Mouse (Mus musculus) liver, embryonic 16.5 days (tissue): ENCODE data around the gene Ssh2. TPM values are rescaled to one million over a fixed set of nuclear protein-coding genes. Genes with fewer than 3 reads are reported as not detected.

Experiments used
- ATAC-seq: fragments of 200-750 bp; cut with Nextera tagmentation; 2 replicates; pipeline ENCODE4 v1.8.0; 2017; ENCODE audit warnings: low read depth, mild to moderate bottlenecking, moderate number of reproducible peaks, moderate library complexity
- H3K27ac ChIP-seq: fragments of 300-500 bp; sonication (generic); 2 replicates; pipeline ENCODE4 v1.5.1; 2014; ENCODE audit warnings: mild to moderate bottlenecking, low read length
- H3K27me3 ChIP-seq: fragments of 300-500 bp; sonication (generic); 2 replicates; pipeline ENCODE4 v1.6.1; 2014; ENCODE audit warnings: low read depth, low read length, mixed read lengths; ENCODE audit not compliant: control insufficient read depth, insufficient read depth
- H3K36me3 ChIP-seq: fragments of 300-500 bp; sonication (generic); 2 replicates; pipeline ENCODE4 v1.6.1; 2014; ENCODE audit warnings: mild to moderate bottlenecking; ENCODE audit not compliant: control insufficient read depth, insufficient read depth
- H3K4me1 ChIP-seq: fragments of 300-500 bp; sonication (generic); 2 replicates; pipeline ENCODE4 v1.6.1; 2014; ENCODE audit warnings: low read depth, low read length, mixed read lengths; ENCODE audit not compliant: control insufficient read depth
- H3K4me2 ChIP-seq: fragments of 300-500 bp; sonication (generic); 2 replicates; pipeline ENCODE4 v1.6.1; 2014; ENCODE audit warnings: low read depth, low read length, mixed read lengths
- H3K4me3 ChIP-seq: fragments of 300-500 bp; sonication (generic); 2 replicates; pipeline ENCODE4 v1.5.1; 2014; ENCODE audit warnings: low read depth, mild to moderate bottlenecking, low read length
- H3K9ac ChIP-seq: fragments of 300-500 bp; sonication (generic); 2 replicates; pipeline ENCODE4 v1.6.1; 2014; ENCODE audit warnings: low read depth, low read length
- H3K9me3 ChIP-seq: fragments of 300-500 bp; sonication (generic); replicated peaks from 2 replicates; pipeline ENCODE4 v1.6.1; 2016; ENCODE audit warnings: low read length; ENCODE audit not compliant: control insufficient read depth
- WGBS: fragments of 180-500 bp; shearing (Covaris S2); extraction: QIAGEN DNeasy Blood & Tissue Kit; methylation state at CpG from one replicate; pipeline ENCODE4 v1.1.7; 2014; ENCODE audit not compliant: insufficient replicate concordance; 5-methylcytosine and 5-hydroxymethylcytosine counted together
- polyA plus RNA-seq: library from polyadenylated mRNA; unstranded; fragments of >200 nt; fragmentation: Nextera tagmentation; extraction: Ambion mirVana; gene quantifications from 2 replicates; pipeline ENCODE4 v1.2.1, GENCODE M21; 2015

Ssh2 gene
- polyA plus RNA-seq, 1 experiment from 2014 or later: 4.7 TPM

DNA sequence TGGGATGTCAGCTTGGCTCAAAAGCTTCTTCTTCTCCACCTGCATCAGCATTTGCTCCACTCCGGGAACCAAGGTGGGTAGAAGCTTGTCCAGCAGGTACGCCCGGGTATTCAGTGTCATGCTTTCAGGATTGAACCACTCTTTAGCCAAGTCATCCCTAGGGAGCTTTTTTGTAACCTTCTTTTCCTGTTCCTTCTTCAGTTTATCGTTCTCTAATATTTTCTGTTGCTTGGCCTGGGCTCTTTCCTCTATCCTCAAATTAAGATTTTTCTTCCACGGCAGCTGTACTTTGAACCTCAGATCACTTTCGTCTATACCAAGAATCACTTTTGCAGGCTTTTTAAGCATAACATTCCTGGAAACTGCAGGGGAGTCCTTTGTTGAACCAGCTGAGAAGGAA is 27.2 kb upstream of the Ssh2 start, which contains the start of gene Efcab5:
Efcab5 (minus strand) TSS at position 101 of the 400 bp plus-strand sequence.
- WGBS: 71% methylated on average over 6 of the region's 6 CpGs
- Histone ChIP-seq H3K4me2 (no peak within 1 kb of the TSS), H3K4me1 (no peaks in the 10 kb centered on the region), H3K27me3 (no peaks in the 10 kb centered on the region), H3K9ac (no peak within 1 kb of the TSS), H3K9me3 (no peaks in the 10 kb centered on the region), H3K27ac (no peak within 1 kb of the TSS), H3K4me3 (no peak within 1 kb of the TSS), H3K36me3 (no peaks in the 10 kb centered on the region)
- no peak for ATAC-seq

DNA sequence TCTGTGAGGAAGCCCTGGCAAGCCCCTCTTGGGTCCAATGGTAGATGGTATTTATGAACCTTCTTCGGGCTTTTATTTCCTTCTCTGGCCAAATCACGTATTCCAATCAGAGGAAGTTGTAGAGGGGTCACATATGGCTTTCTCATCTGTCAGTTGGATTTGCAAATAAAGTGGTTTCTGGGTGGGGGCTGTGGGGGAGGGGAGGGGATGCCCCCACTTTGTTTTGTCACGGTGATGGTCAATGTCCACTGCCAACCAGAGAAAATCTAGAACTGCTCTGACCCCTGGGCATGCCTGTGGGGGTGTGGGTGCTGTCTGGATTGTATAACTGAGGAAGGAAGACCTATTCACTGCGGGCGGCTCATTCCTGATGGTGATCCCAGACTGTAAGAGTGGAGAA is 22.7 kb upstream of the Ssh2 start:
- peaks cover 3% of the 10 kb centered on the region for H3K4me1 ChIP-seq
- no peak for ATAC-seq
- H3K4me3 ChIP-seq: no peak overlapping the region
- no peak overlapping the region for H3K4me2 ChIP-seq
- H3K9me3 ChIP-seq: no peaks in the 10 kb centered on the region
- H3K27ac ChIP-seq: no peak overlapping the region
- no peaks in the 10 kb centered on the region for H3K36me3 ChIP-seq
- no peaks in the 10 kb centered on the region for H3K27me3 ChIP-seq
- H3K9ac ChIP-seq: no peak overlapping the region
- 62% methylated on average over 5 of the region's 5 CpGs for WGBS

DNA sequence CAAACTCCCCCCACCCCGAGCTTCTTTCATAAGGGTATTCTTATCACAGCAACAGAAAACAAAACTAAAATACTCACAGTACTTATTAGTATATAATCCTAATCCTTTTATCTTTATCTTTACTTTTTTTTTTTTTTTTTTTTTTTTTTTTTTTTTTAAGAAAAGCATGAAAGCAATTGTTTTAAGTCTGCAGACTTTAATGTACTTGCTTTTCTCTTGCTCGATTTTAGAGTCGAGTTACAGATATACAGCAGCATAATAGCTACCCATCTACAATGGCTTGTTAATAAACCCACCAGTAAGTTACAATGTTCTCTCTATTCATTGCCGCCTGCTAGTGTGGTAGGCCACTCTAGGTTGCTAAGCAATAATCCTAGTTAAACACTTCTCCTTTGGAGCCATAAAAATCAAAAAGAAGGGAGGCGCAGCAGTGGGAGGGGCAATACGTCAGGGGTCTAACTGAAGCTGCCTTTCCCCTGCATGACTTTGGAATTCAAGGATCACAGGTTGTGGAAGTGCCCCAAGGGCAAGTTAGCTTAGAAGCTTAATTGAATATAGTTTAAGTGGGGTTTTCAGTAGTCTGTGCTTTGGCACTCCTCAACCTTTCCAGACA is 22.0 kb upstream of the Ssh2 start:
- H3K27ac ChIP-seq: no peak overlapping the region
- WGBS: 67% methylated on average over 6 of the region's 6 CpGs
- H3K4me1 ChIP-seq: peaks cover 3% of the 10 kb centered on the region
- no peaks in the 10 kb centered on the region for H3K9me3 ChIP-seq
- no peak overlapping the region for H3K9ac ChIP-seq
- H3K27me3 ChIP-seq: no peaks in the 10 kb centered on the region
- ATAC-seq: no peak
- no peak overlapping the region for H3K4me3 ChIP-seq
- no peak overlapping the region for H3K4me2 ChIP-seq
- H3K36me3 ChIP-seq: no peaks in the 10 kb centered on the region

DNA sequence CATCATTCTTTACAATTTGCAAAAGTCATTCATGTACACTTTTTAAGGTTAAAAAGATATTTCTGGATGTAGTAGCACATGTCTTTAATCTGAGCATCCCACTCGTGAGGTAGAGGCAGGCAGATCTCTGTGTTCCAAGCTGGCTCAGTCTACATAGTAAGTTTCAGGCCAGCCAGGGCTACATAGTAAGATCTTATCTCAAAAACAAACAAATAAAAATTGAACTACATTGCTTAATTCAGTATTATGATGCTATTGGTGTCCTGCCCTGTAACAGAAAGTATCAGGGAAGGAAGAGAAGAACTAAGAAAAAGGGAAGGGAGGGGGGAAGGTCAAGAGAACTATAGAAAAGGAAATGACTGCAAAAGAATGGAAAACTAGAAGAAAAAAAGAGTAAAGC is 21.3 kb upstream of the Ssh2 start:
- ATAC-seq: no peak
- Histone ChIP-seq H3K27me3 (no peaks in the 10 kb centered on the region), H3K27ac (no peak overlapping the region; the same call in 1 of the 2 replicates), H3K4me2 (no peak overlapping the region), H3K36me3 (no peaks in the 10 kb centered on the region), H3K4me1 (peaks cover 3% of the 10 kb centered on the region), H3K9ac (no peak overlapping the region), H3K9me3 (no peaks in the 10 kb centered on the region), H3K4me3 (no peak overlapping the region)
- 42% methylated on average over 1 of the region's 1 CpGs for WGBS

DNA sequence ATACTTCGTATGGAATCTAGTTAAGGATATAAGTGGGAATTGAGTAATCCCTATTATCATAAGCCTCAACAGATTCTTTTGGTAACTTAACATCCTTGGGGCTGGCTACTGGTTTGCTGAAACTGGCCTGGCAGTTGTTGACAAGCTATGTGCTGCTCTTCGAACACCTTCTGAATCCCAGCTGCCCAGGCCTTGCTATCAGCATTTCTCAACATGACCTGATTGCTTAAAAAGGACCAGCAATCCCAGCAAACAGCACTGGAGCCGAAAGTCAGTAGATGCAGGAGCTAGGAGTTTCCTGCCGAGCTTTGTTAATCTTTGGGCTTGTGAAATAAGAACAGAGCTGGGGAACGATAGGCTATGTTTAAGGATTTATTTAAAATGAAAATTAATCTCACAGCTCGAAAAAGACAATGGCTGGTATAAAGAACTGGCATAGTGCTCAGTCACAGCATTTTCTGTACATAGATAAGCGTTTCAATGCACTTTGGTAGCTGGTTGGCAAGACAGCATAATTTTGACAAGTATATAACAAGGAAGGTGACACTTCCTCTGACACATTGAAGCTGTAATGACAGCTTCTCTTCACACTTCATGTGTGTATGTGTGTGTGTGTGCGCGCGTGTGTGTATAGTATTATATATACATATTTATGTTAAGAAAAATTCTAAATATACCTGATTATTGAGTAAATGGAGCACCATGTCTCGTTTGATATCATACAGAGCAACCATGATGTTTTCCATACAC is 20.6 kb upstream of the Ssh2 start:
- Histone ChIP-seq H3K9ac (no peak overlapping the region), H3K27ac (peak overlapping the region; percentile 56), H3K27me3 (no peaks in the 10 kb centered on the region), H3K9me3 (no peaks in the 10 kb centered on the region), H3K4me1 (peaks cover 3% of the 10 kb centered on the region), H3K4me3 (no peak overlapping the region), H3K36me3 (no peaks in the 10 kb centered on the region), H3K4me2 (no peak overlapping the region)
- ATAC-seq: peak; percentile 59
- WGBS: 59% methylated on average over 11 of the region's 11 CpGs

DNA sequence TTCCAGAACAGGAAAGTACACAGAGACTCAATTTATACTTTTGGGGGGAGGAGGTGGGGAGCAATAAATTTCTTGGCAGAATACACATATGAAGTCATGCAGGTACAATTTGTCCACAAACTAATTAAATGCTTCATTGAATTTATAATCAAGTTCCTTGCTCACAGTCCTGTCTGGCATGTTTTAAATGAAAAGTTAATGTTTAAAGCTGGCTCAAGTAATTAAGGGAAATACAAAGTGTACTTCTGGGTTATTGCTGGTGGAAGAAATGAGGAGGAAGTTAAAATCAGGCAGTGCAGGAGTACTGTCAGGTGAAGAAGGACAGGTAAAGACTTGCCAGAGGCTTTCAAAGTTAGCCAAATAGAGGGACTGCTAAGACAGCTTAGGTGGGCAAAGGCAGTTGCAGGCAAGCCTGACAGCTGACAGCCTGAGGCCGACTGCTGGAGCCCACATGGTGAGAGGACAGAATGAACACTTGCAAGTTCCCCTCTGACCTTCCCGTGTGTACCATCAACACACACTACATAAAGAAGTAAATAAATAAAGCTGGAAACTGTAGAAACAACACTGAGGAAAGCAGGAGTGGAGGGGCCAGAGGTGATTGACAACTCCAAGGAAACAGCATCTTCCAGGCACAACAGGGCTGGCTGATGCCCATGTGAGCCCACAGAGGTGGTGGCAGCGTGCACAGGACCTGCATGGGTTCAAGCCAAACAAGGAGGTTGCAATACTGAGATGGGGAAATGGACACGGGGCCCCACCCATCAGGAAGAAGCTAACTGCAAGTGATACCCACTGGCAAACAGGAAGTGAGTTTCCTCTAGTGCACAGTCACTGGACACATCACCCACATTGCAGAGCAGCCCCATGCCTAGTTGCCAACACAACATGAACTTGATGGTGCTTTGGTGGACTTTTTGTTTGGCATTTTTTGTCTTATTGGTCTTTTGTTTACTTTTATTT is 19.6 kb upstream of the Ssh2 start:
- ATAC-seq: peak; percentile 32; the same call in 1 of the 2 replicates
- H3K9ac ChIP-seq: no peak overlapping the region
- no peak overlapping the region for H3K4me2 ChIP-seq
- no peak overlapping the region for H3K4me3 ChIP-seq
- no peaks in the 10 kb centered on the region for H3K9me3 ChIP-seq
- 21% methylated on average over 4 of the region's 4 CpGs for WGBS
- H3K27ac ChIP-seq: peak overlapping the region; percentile 56
- H3K4me1 ChIP-seq: peaks cover 3% of the 10 kb centered on the region
- H3K36me3 ChIP-seq: no peaks in the 10 kb centered on the region
- H3K27me3 ChIP-seq: no peaks in the 10 kb centered on the region

DNA sequence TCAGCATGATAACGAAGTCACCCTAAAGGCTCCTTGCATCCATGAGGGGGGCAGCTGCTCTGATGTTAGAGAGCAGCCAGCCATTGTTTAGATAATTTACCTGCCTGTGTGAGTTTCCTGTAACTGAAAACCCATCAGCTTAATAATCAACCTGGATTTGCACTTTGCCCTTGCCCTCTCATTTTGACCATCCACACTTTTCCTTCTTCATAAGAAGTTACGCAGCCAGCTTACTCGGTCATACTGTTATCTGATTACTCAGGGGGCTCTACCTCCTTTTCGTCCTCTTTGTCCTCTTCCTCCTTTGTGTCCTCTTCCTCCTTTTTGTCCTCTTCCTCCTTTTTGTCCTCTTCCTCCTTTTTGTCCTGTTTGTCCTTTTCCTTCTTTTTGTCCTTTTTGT is 16.5 kb upstream of the Ssh2 start:
- no peak for ATAC-seq
- H3K27me3 ChIP-seq: no peaks in the 10 kb centered on the region
- peak overlapping the region; percentile 32; the same call in 1 of the 2 replicates for H3K4me2 ChIP-seq

DNA sequence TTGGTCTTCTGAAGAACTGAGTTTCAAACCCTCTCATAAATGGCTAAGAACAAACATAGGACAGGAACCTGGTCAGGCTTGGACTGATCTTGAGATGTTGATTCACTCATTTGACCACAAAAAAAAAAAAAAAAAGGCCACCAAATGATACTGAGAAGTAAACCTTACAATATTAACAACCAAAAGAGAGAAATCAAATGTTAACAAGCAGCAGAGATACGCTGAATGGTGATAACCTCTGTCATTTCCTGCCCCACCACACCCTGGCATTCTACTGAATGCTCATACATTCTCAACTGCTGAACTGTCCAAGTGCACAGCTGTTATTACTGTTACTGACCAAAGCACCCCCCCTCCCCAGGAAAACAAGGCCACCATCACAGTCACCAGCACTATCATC is 15.4 kb upstream of the Ssh2 start:
- Histone ChIP-seq H3K4me2 (no peak overlapping the region), H3K27me3 (no peaks in the 10 kb centered on the region), H3K27ac (no peak overlapping the region), H3K9me3 (no peaks in the 10 kb centered on the region), H3K4me3 (no peak overlapping the region), H3K4me1 (peaks cover 3% of the 10 kb centered on the region), H3K36me3 (no peaks in the 10 kb centered on the region), H3K9ac (no peak overlapping the region)
- WGBS: 17% methylated on average over 1 of the region's 1 CpGs
- no peak for ATAC-seq

More for the DNA sequence above, 16.5 kb upstream of the Ssh2 start:
- Histone ChIP-seq H3K9me3 (no peaks in the 10 kb centered on the region), H3K27ac (no peak overlapping the region), H3K4me3 (no peak overlapping the region), H3K36me3 (no peaks in the 10 kb centered on the region), H3K4me1 (peaks cover 3% of the 10 kb centered on the region), H3K9ac (no peak overlapping the region)
- 25% methylated on average over 4 of the region's 4 CpGs for WGBS
